Mouse (Mus musculus): Measurements from ENCODE around the gene Zfp729b.

GRCm38 (mm10) chr13:67552505-67553346 is 56.8 kb downstream of the Zfp729b start:
- TF ChIP-seq GATA1 (IDR thresholded peaks at IDR 0.05; ENCODE audit: borderline replicate concordance, low read length) (no peak), FLI1 (IDR thresholded peaks at IDR 0.05; ENCODE audit: low read length) (0 out of 2 replicates have a peak, but pooled peaks have one; percentile 9)
